Mouse (Mus musculus) heart, postnatal 0 days (tissue): ENCODE results near the gene Mb. TPM values are rescaled to one million over a fixed set of nuclear protein-coding genes. Genes with fewer than 3 reads are reported as not detected.

Experiments used
- ATAC-seq: fragments of 200-750 bp; cut with Nextera tagmentation; 2 replicates; pipeline ENCODE4 v1.8.0; 2017; ENCODE audit warnings: low read depth, moderate number of reproducible peaks, moderate library complexity; ENCODE audit not compliant: insufficient read depth
- DNase-seq: peaks from one replicate; pipeline ENCODE4 v3.0.0-alpha.2; 2016; ENCODE audit warnings: low spot score
- H3K27ac ChIP-seq: fragments of 300-500 bp; sonication (generic); 2 replicates; pipeline ENCODE4 v1.5.1; 2014; ENCODE audit warnings: low read depth, mild to moderate bottlenecking
- H3K27me3 ChIP-seq: fragments of 300-500 bp; sonication (generic); 2 replicates; pipeline ENCODE4 v1.6.1; 2014; ENCODE audit warnings: low read length, mixed read lengths; ENCODE audit not compliant: control insufficient read depth, insufficient read depth
- H3K36me3 ChIP-seq: fragments of 300-500 bp; sonication (generic); replicated peaks from 2 replicates; pipeline ENCODE4 v1.6.1; 2014; ENCODE audit warnings: low read length, mixed read lengths; ENCODE audit not compliant: control insufficient read depth, insufficient read depth
- H3K4me1 ChIP-seq: fragments of 300-500 bp; sonication (generic); 2 replicates; pipeline ENCODE4 v1.6.1; 2014; ENCODE audit warnings: antibody characterized with exemption; ENCODE audit not compliant: control insufficient read depth, insufficient read depth
- H3K4me2 ChIP-seq: fragments of 300-500 bp; sonication (generic); 2 replicates; pipeline ENCODE4 v1.6.1; 2014; ENCODE audit warnings: low read depth, mild to moderate bottlenecking, low read length, moderate library complexity
- H3K4me3 ChIP-seq: fragments of 300-500 bp; sonication (generic); 2 replicates; pipeline ENCODE4 v1.5.1; 2014; ENCODE audit warnings: low read depth, low read length
- H3K9ac ChIP-seq: fragments of 300-500 bp; sonication (generic); replicated peaks from 2 replicates; pipeline ENCODE4 v1.6.1; 2014; ENCODE audit warnings: low read depth, low read length, mixed read lengths
- H3K9me3 ChIP-seq: fragments of 300-500 bp; sonication (generic); replicated peaks from 2 replicates; pipeline ENCODE4 v1.6.1; 2016; ENCODE audit warnings: low read length; ENCODE audit not compliant: control insufficient read depth
- CTCF ChIP-seq: IDR thresholded peaks from 2 replicates; pipeline ENCODE4 v1.5.1; 2016; ENCODE audit warnings: antibody characterized with exemption, control low read depth, low read depth
- EP300 ChIP-seq: IDR thresholded peaks from 2 replicates; pipeline ENCODE4 v1.6.1; 2016; ENCODE audit warnings: antibody characterized with exemption, low read depth
- WGBS: fragments of 180-500 bp; shearing (Covaris S2); extraction: QIAGEN DNeasy Blood & Tissue Kit; methylation state at CpG from one replicate; pipeline ENCODE4 v1.1.7; 2014; 5-methylcytosine and 5-hydroxymethylcytosine counted together
- polyA plus RNA-seq: library from polyadenylated mRNA; unstranded; fragments of >200 nt; fragmentation: Nextera tagmentation; extraction: Ambion mirVana; gene quantifications from 2 replicates; pipeline ENCODE4 v1.2.1, GENCODE M21; 2015
- total RNA-seq: library from RNA; depleted of rRNA; stranded (reverse); fragments of >200 nt; gene quantifications from 2 replicates; pipeline ENCODE4 v1.2.3, GENCODE M21; 2014; ENCODE audit warnings: low replicate concordance; rRNA removed

Mb gene
- total and polyA plus RNA-seq, 2 experiments from 2014 or later, result 4,151 to 5,889 TPM

- Histone ChIP-seq H3K36me3 (no peaks in the 10 kb centered on the region), H3K9me3 (no peaks in the 10 kb centered on the region), H3K4me1 (no peaks in the 10 kb centered on the region), H3K4me2 (no peak overlapping the region), H3K4me3 (no peak overlapping the region), H3K27me3 (no peaks in the 10 kb centered on the region), H3K9ac (no peak overlapping the region), H3K27ac (no peak overlapping the region)
- TF ChIP-seq CTCF (no peak), EP300 (no peak)
- no peak for DNase-seq
- 73% methylated on average over 4 of the region's 4 CpGs for WGBS
- no peak for ATAC-seq
These were observed 77.8 kb downstream of the Mb start for GRCm38 (mm10) chr15:76972661-76973060.

Other genes with a start within 250 kb of the Mb start
- 26.4 and 49.5 TPM in 2 replicates for gene Zfp251, start 179.2 kb downstream of the Mb start, total RNA-seq
- 11.4 and 13.7 TPM in 2 replicates for gene Zfp251, start 179.2 kb downstream of the Mb start, polyA plus RNA-seq
- 0.93 and 8.5 TPM in 2 replicates for gene Zfp7, start 171.4 kb downstream of the Mb start, total RNA-seq
- 1.4 and 1.8 TPM in 2 replicates for gene Zfp7, start 171.4 kb downstream of the Mb start, polyA plus RNA-seq
- gene Gm49527, start 171.3 kb downstream of the Mb start, total RNA-seq, result not detected in 2 replicates
- not detected in 2 replicates for gene Gm49527, start 171.3 kb downstream of the Mb start, polyA plus RNA-seq
- 3.4 and 8.3 TPM in 2 replicates for gene Zfp647, start 125.2 kb downstream of the Mb start, total RNA-seq
- gene Zfp647, start 125.2 kb downstream of the Mb start, polyA plus RNA-seq, result 3.2 and 3.5 TPM in 2 replicates
- gene 1110038F14Rik, start 102.2 kb downstream of the Mb start, total RNA-seq, result 2.6 and 13.4 TPM in 2 replicates
- gene 1110038F14Rik, start 102.2 kb downstream of the Mb start, polyA plus RNA-seq, result 35.1 and 36.9 TPM in 2 replicates
- not detected in 2 replicates for gene Apol6, start 5.9 kb downstream of the Mb start, total RNA-seq
- 0.11 TPM in 2 replicates for gene Apol6, start 5.9 kb downstream of the Mb start, polyA plus RNA-seq